Mouse (Mus musculus) MEL-GATA-1-ER (cell line): ENCODE measurements around the gene 9430015G10Rik.

ENCODE experiments used
- DNase-seq: peaks from one replicate; pipeline ENCODE4 v3.0.0-alpha.2; 2012; ENCODE audit warnings: low read depth; ENCODE audit errors: extremely low read depth

Gene 9430015G10Rik

GRCm38 (mm10) chr4:156169129-156169528 lies 59.3 kb downstream of the 9430015G10Rik start:
- no peak for DNase-seq

GRCm38 (mm10) chr4:156171828-156172227 lies 62.0 kb downstream of the 9430015G10Rik start:
- DNase-seq, result no peak
